Mouse (Mus musculus) myocyte (in vitro differentiated cells): Measurements from ENCODE around the gene Adgb.

Experiments
- CEBPB ChIP-seq: IDR thresholded peaks from 2 replicates; pipeline ENCODE4 v1.6.1; 2011; ENCODE audit warnings: mild to moderate bottlenecking, moderate library complexity; ENCODE audit not compliant: poor library complexity, insufficient read depth, severe bottlenecking
- E2F4 ChIP-seq: IDR thresholded peaks from one replicate; pipeline ENCODE4 v1.6.1; 2011; ENCODE audit warnings: mild to moderate bottlenecking, control low read depth, moderate library complexity; ENCODE audit not compliant: insufficient read depth
- MAX ChIP-seq: IDR thresholded peaks from one replicate; pipeline ENCODE4 v1.6.1; 2011; ENCODE audit warnings: low read depth, mild to moderate bottlenecking, control low read depth
- MYOD1 ChIP-seq, 3 experiments: IDR thresholded peaks; one replicate each; pipeline ENCODE4 v1.6.1; 2011; ENCODE audit warnings: control low read depth in 2 of 3, low read depth in 2 of 3, mild to moderate bottlenecking in 2 of 3, moderate library complexity in 1 of 3; ENCODE audit not compliant: insufficient read length in 2 of 3, control insufficient read depth in 1 of 3
- MYOG ChIP-seq, 3 experiments: IDR thresholded peaks; one replicate each; pipeline ENCODE4 v1.6.1; 2011; ENCODE audit warnings: control low read depth in 2 of 3, low read depth in 2 of 3, mild to moderate bottlenecking in 2 of 3; ENCODE audit not compliant: insufficient read length in 2 of 3, control insufficient read depth in 1 of 3, insufficient read depth in 1 of 3
- POLR2A ChIP-seq: IDR thresholded peaks from one replicate; pipeline ENCODE4 v1.6.1; 2011; ENCODE audit warnings: low read depth, mild to moderate bottlenecking, control low read depth, moderate library complexity; ENCODE audit not compliant: insufficient read length
- POLR2AphosphoS2 ChIP-seq: IDR thresholded peaks from one replicate; pipeline ENCODE4 v1.6.1; 2011; ENCODE audit warnings: low read depth, control low read depth; ENCODE audit not compliant: insufficient read length
- REST ChIP-seq: IDR thresholded peaks from one replicate; pipeline ENCODE4 v1.6.1; 2011; ENCODE audit warnings: mild to moderate bottlenecking, control low read depth, moderate library complexity; ENCODE audit not compliant: insufficient read depth, insufficient read length
- SRF ChIP-seq: IDR thresholded peaks from one replicate; pipeline ENCODE4 v1.6.1; 2011; ENCODE audit warnings: low read depth; ENCODE audit not compliant: control insufficient read depth, insufficient read length
- TCF12 ChIP-seq: IDR thresholded peaks from one replicate; pipeline ENCODE4 v1.6.1; 2011; ENCODE audit warnings: mild to moderate bottlenecking, control low read depth; ENCODE audit not compliant: poor library complexity, insufficient read depth, severe bottlenecking
- USF1 ChIP-seq: IDR thresholded peaks from one replicate; pipeline ENCODE4 v1.6.1; 2011; ENCODE audit warnings: low read depth, mild to moderate bottlenecking, control low read depth, moderate library complexity

DNA sequence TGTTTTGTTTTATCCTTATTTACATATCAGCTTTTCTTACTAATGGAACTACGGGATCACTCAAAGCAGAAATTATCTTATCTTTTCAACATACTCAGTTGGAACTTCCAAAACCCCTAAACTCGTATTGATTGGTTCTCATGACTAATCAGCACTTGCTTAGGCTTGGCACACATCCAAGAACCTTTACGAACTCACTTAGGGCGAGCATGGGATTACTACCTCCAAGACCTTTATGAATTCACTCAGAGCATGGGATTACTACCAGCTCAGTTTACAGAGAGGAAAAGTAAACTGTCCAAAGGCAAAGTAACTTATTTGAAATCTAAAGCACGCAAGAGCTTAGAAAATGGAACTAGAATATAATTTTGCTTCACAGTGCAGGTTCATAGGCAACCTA lies 4.8 kb upstream of the Adgb start:
- TF ChIP-seq CEBPB (no peak), MYOD1 (IDR thresholded peaks at IDR 0.05; ENCODE audit: control insufficient read depth in 1 of 3, insufficient read length in 2 of 3, low read depth in 2 of 3) (no peak), POLR2AphosphoS2 (no peak), POLR2A (no peak), E2F4 (no peak), TCF12 (no peak), USF1 (no peak), MYOG (IDR thresholded peaks at IDR 0.05; ENCODE audit: control insufficient read depth in 1 of 3, insufficient read depth in 1 of 3, insufficient read length in 2 of 3, low read depth in 2 of 3) (no peak), MAX (no peak), REST (no peak), SRF (no peak)
